Mouse (Mus musculus): ENCODE data around the gene Mlc1. TPM values are rescaled to one million over a fixed set of nuclear protein-coding genes. Genes with fewer than 3 reads are reported as not detected.
A peak's percentile ranks its signal among the peaks of the same experiment; 100 is the strongest.

Gene Mlc1
- total RNA-seq, 2 experiments from 2014 or later, result 51.6 to 56.9 TPM

GRCm38 (mm10) chr15:88942783-88943182 is 36.0 kb downstream of the Mlc1 start:
- no peak for DNase-seq
- intact Hi-C loops (cut with DNase I), result no loop called here

- intact Hi-C loops (cut with DNase I), result no loop called here
- no peak for DNase-seq
These were observed 41.5 kb downstream of the Mlc1 start for GRCm38 (mm10) chr15:88937291-88937650.

GRCm38 (mm10) chr15:88936619-88937290 is 42.1 kb downstream of the Mlc1 start:
- intact Hi-C loops (cut with DNase I), result no loop called here
- DNase-seq, result no peak

- DNase-seq, result no peak
These were observed 44.7 kb downstream of the Mlc1 start for GRCm38 (mm10) chr15:88934141-88934540.

GRCm38 (mm10) chr15:88932667-88933066 is 46.1 kb downstream of the Mlc1 start:
- DNase-seq, result no peak
- intact Hi-C loops (cut with DNase I), result no loop called here

More at GRCm38 (mm10) chr15:88934141-88934540, 44.7 kb downstream of the Mlc1 start:
- intact Hi-C loops (cut with DNase I), result no loop called here

GRCm38 (mm10) chr15:88921992-88922310 is 56.9 kb downstream of the Mlc1 start:
- DNase-seq, result no peak
- intact Hi-C loops (cut with DNase I), result loop anchor here (2.0 kb wide), 1 partner anchor 93 kb away; no protein-coding TSS in a partner anchor

- peak; percentile 81 for DNase-seq
- intact Hi-C loops (cut with DNase I), result loop anchor here (2.0 kb wide), 1 partner anchor 93 kb away; no protein-coding TSS in a partner anchor
These were observed 57.4 kb downstream of the Mlc1 start for GRCm38 (mm10) chr15:88921131-88921991.

GRCm38 (mm10) chr15:88920065-88920464 is 58.7 kb downstream of the Mlc1 start:
- intact Hi-C loops (cut with DNase I), result loop anchor here (2.0 kb wide), 1 partner anchor 91 kb away; no protein-coding TSS in a partner anchor

GRCm38 (mm10) chr15:88919328-88919727 is 59.5 kb downstream of the Mlc1 start:
- no peak for DNase-seq
- intact Hi-C loops (cut with DNase I), result no loop called here

More at GRCm38 (mm10) chr15:88920065-88920464, 58.7 kb downstream of the Mlc1 start:
- DNase-seq, result no peak

- no peak for DNase-seq
- intact Hi-C loops (cut with DNase I), result no loop called here
These were observed 61.7 kb downstream of the Mlc1 start for GRCm38 (mm10) chr15:88917126-88917525.

- DNase-seq, result no peak
- intact Hi-C loops (cut with DNase I), result no loop called here
These were observed 62.4 kb downstream of the Mlc1 start for GRCm38 (mm10) chr15:88916366-88916765.

- intact Hi-C loops (cut with DNase I), result no loop called here
- no peak for DNase-seq
These were observed 63.8 kb downstream of the Mlc1 start for GRCm38 (mm10) chr15:88915046-88915445.

GRCm38 (mm10) chr15:88906347-88906746 is 72.5 kb downstream of the Mlc1 start:
- DNase-seq, result no peak
- intact Hi-C loops (cut with DNase I), result no loop called here

Other genes starting within 250 kb of the Mlc1 start
- 10 to 100 TPM; 60.3 to 66.5 TPM for gene Brd1, start 244.8 kb downstream of the Mlc1 start, total RNA-seq (2021)
- gene Zbed4, start 227.3 kb downstream of the Mlc1 start, total RNA-seq (2021), result 10 to 100 TPM; 23.2 to 26.7 TPM
- 10 to 100 TPM; 10.1 to 11.5 TPM for gene Alg12, start 159.7 kb downstream of the Mlc1 start, total RNA-seq (2021)
- gene Creld2, start 159.4 kb downstream of the Mlc1 start, total RNA-seq (2021), result 10 to 100 TPM; 26.2 to 35.6 TPM
- 10 to 100 TPM; 44.6 to 49.3 TPM for gene Pim3, start 116.8 kb downstream of the Mlc1 start, total RNA-seq (2021)
- gene Ttll8, start 24.6 kb downstream of the Mlc1 start, total RNA-seq (2021), result 1 to 10 TPM; 1.3 to 1.7 TPM
- under 1 TPM; 0.12 to 0.30 TPM for gene Mov10l1, start 3.9 kb upstream of the Mlc1 start, total RNA-seq (2021)
- 10 to 100 TPM; 52.1 to 60.6 TPM for gene Panx2, start 80.7 kb upstream of the Mlc1 start, total RNA-seq (2021)
- gene Trabd, start 96.1 kb upstream of the Mlc1 start, total RNA-seq (2021), result 10 to 100 TPM; 27.7 to 28.2 TPM
- 10 to 100 TPM; 24.6 to 25.7 TPM for gene Selenoo, start 110.1 kb upstream of the Mlc1 start, total RNA-seq (2021)
- gene Tubgcp6, start 144.1 kb upstream of the Mlc1 start, total RNA-seq (2021), result 10 to 100 TPM; 36.9 to 42.1 TPM
- gene Hdac10, start 149.7 kb upstream of the Mlc1 start, total RNA-seq (2021), result 10 to 100 TPM; 40.0 to 42.8 TPM
- 1 to 10 TPM; 4.1 to 5.0 TPM for gene Mapk12, start 161.7 kb upstream of the Mlc1 start, total RNA-seq (2021)
- gene Mapk11, start 170.6 kb upstream of the Mlc1 start, total RNA-seq (2021), result 10 to 100 TPM; 34.4 to 36.6 TPM
- 100 to 1,000 TPM; 100 TPM for gene Plxnb2, start 201.8 kb upstream of the Mlc1 start, total RNA-seq (2021)
- gene Dennd6b, start 217.5 kb upstream of the Mlc1 start, total RNA-seq (2021), result 10 to 100 TPM; 46.6 to 49.4 TPM
- 100 to 1,000 TPM; 163 to 165 TPM for gene Ppp6r2, start 232.5 kb upstream of the Mlc1 start, total RNA-seq (2021)